12 mouse cellular contexts compared by ENCODE assay signal in the genomic region with DNA sequence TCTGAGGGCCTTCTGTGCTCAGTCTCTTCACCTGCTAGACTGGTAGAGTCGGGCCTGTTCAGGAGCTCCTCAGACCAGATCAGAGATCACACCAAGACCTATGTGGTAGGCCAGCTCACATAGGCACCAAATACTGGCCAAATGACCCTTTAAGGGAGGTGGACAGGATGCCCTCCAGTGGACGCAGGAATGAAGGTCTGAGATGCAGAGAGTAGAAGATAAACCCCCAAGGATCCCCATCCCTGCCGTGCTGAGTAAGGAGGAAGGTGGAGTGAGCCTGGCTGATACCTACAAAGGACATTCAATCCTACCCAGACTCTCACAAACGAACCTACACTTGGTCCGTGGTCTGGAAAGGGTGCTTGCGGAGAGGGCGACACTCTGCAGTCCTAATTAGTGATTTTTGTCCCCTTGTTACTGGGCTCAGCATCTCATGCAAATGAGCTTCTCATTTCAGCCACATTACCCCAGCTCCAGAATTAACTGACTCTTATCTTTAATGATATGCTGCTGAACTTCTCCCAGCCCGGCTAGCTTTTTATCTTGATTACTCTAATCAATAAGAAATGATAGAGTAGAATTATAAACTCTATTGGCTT. TPM values are rescaled to one million over a fixed set of nuclear protein-coding genes. Genes with fewer than 3 reads are reported as not detected.
DNase-seq lines count a peak whose midpoint lies in the region; ATAC-seq lines count a peak whose summit lies in the region.
"Had no signal": no experiment of that assay in that cellular context is flagged by ENCODE, and none has a peak within 500 bp of the region (broad histone marks: within the 10 kb centered on the region; RNA-seq: fewer than 3 reads in every experiment).

No protein-coding gene starts in this region.

- intact Hi-C loops in heart, postnatal 14 days (cut with DNase I), result loop anchor here (5.0 kb wide), 2 partner anchors 52 to 652 kb away; partner anchors contain the start of genes Nr2e1 and Ostm1

- no peak for DNase-seq in heart, postnatal 14 days
- peak; percentile 95 for DNase-seq in midbrain, embryonic 11.5 days (ENCODE audit: low spot score, missing footprints)
- peak; percentile 72 for DNase-seq in retina, postnatal 1 day
- DNase-seq in cerebellum, adult 9-11 months, result no peak
- DNase-seq in cerebellum, postnatal 4 days (ENCODE audit: low spot score in 2 of 2), result no peak
- DNase-seq: adrenal gland, postnatal 36 days had no signal

- peaks cover 46% of the 10 kb centered on the region for H3K4me1 ChIP-seq in heart, embryonic 13.5 days
- peaks cover 54% of the 10 kb centered on the region for H3K4me1 ChIP-seq in midbrain, embryonic 11.5 days (ENCODE audit: control insufficient read depth, insufficient read depth, low read length)
- peaks cover 48% of the 10 kb centered on the region for H3K4me1 ChIP-seq in midbrain, embryonic 15.5 days

- ATAC-seq in heart, embryonic 13.5 days (ENCODE audit: extremely low read depth, insufficient number of reproducible peaks, low FRiP score, low TSS enrichment), result no peak
- ATAC-seq in midbrain, embryonic 11.5 days (ENCODE audit: low FRiP score), result no peak
- ATAC-seq in midbrain, embryonic 15.5 days (replicated peaks), result no peak
- ATAC-seq in inflammation-experienced regulatory T-cells, adult 6 months, result peak; percentile 26

- H3K9ac ChIP-seq in heart, embryonic 13.5 days, result no peak overlapping the region
- H3K9ac ChIP-seq in midbrain, embryonic 11.5 days (ENCODE audit: low read length), result no peak overlapping the region
- no peak overlapping the region for H3K9ac ChIP-seq in midbrain, embryonic 15.5 days

- H3K27me3 ChIP-seq in heart, embryonic 13.5 days (replicated peaks), result peaks cover 97% of the 10 kb centered on the region
- H3K27me3 ChIP-seq in midbrain, embryonic 11.5 days (ENCODE audit: control insufficient read depth, insufficient read depth, low read length), result peaks cover 58% of the 10 kb centered on the region
- peaks cover 51% of the 10 kb centered on the region for H3K27me3 ChIP-seq in midbrain, embryonic 15.5 days (replicated peaks)

- peak overlapping the region; percentile 76 for H3K4me2 ChIP-seq in heart, embryonic 13.5 days
- H3K4me2 ChIP-seq in midbrain, embryonic 11.5 days, result no peak overlapping the region
- H3K4me2 ChIP-seq in midbrain, embryonic 15.5 days, result no peak overlapping the region

- H3K9me3 ChIP-seq in heart, embryonic 13.5 days, result no peaks in the 10 kb centered on the region
- no peaks in the 10 kb centered on the region for H3K9me3 ChIP-seq in midbrain, embryonic 11.5 days (ENCODE audit: control insufficient read depth, low read length)
- H3K9me3 ChIP-seq in midbrain, embryonic 15.5 days, result no peaks in the 10 kb centered on the region
- H3K9me3 ChIP-seq: hindbrain, embryonic 10.5 days had no signal

- no peak overlapping the region for H3K27ac ChIP-seq in heart, embryonic 13.5 days (replicated peaks)
- H3K27ac ChIP-seq in midbrain, embryonic 11.5 days (ENCODE audit: low read depth, low read length), result no peak overlapping the region
- H3K27ac ChIP-seq in midbrain, embryonic 15.5 days, result no peak overlapping the region
- H3K27ac ChIP-seq: hindbrain, embryonic 10.5 days had no signal

- H3K4me3 ChIP-seq in heart, embryonic 13.5 days, result peak overlapping the region; percentile 55; the same call in 1 of the 2 replicates
- no peak overlapping the region for H3K4me3 ChIP-seq in midbrain, embryonic 11.5 days (ENCODE audit: low read depth, low read length)
- no peak overlapping the region for H3K4me3 ChIP-seq in midbrain, embryonic 15.5 days

- H3K36me3 ChIP-seq in heart, embryonic 13.5 days, result no peaks in the 10 kb centered on the region
- no peaks in the 10 kb centered on the region for H3K36me3 ChIP-seq in midbrain, embryonic 11.5 days (ENCODE audit: control insufficient read depth, insufficient read depth, low read length)
- H3K36me3 ChIP-seq in midbrain, embryonic 15.5 days (replicated peaks), result no peaks in the 10 kb centered on the region
- H3K36me3 ChIP-seq: hindbrain, embryonic 10.5 days had no signal

- 3% methylated on average over 8 of the region's 8 CpGs for WGBS in heart, embryonic 13.5 days
- WGBS in midbrain, embryonic 11.5 days, result 1% methylated on average over 8 of the region's 8 CpGs
- 4% methylated on average over 8 of the region's 8 CpGs for WGBS in midbrain, embryonic 15.5 days

RNA-seq across cellular contexts. Expression of gene Ostm1, which starts 50.6 kb away (rescaled TPM):
- polyA plus RNA-seq in heart, embryonic 13.5 days (2015; fragmentation: Nextera tagmentation; extraction: Ambion mirVana), result 19.2 and 19.5 TPM in 2 replicates
- total RNA-seq in heart, postnatal 14 days (2021), result 10 to 100 TPM; 18.0 to 18.2 TPM
- polyA plus RNA-seq in midbrain, embryonic 11.5 days (2014; fragmentation: Nextera tagmentation; extraction: Ambion mirVana), result 28.5 and 29.2 TPM in 2 replicates
- 37.2 and 39.7 TPM in 2 replicates for polyA plus RNA-seq in midbrain, embryonic 15.5 days (2015; fragmentation: Nextera tagmentation; extraction: Ambion mirVana)
- 10 to 100 TPM; 34.7 to 46.2 (median 41.6) TPM for polyA plus RNA-seq in inflammation-experienced regulatory T-cells, adult 6 months (2017; shearing (Covaris generic))

RNA-seq across cellular contexts. Expression of gene Nr2e1, which starts 50.8 kb away (rescaled TPM):
- polyA plus RNA-seq in heart, embryonic 13.5 days (2015; fragmentation: Nextera tagmentation; extraction: Ambion mirVana), result not detected in 2 replicates
- total RNA-seq in heart, postnatal 14 days (2021), result not detected
- polyA plus RNA-seq in midbrain, embryonic 11.5 days (2014; fragmentation: Nextera tagmentation; extraction: Ambion mirVana), result 32.2 and 32.6 TPM in 2 replicates
- 5.3 and 6.5 TPM in 2 replicates for polyA plus RNA-seq in midbrain, embryonic 15.5 days (2015; fragmentation: Nextera tagmentation; extraction: Ambion mirVana)
- not detected for polyA plus RNA-seq in inflammation-experienced regulatory T-cells, adult 6 months (2017; shearing (Covaris generic))
- total RNA-seq: adrenal gland, postnatal 36 days had no signal
- polyA plus RNA-seq: lung, adult 2 months; small intestine, adult 2 months had no signal

Comparison
In these comparisons a context has a peak if more than half of its experiments do, and no peak if none do; other contexts are left out.
1. DNase-seq: peak in midbrain, embryonic 11.5 days (single experiment) and retina, postnatal 1 day (single experiment); none in heart, postnatal 14 days (0 of 2), cerebellum, adult 9-11 months (single experiment) and cerebellum, postnatal 4 days (0 of 2).